Mouse (Mus musculus): ENCODE results near the gene Gm904. TPM values are rescaled to one million over a fixed set of nuclear protein-coding genes. Genes with fewer than 3 reads are reported as not detected.
"Not testable (repeated sequence)": the region's sequence is repeated elsewhere in the genome, so short reads cannot be mapped to it uniquely, and the experiment has no call there.

Gm904 gene
- polyA plus RNA-seq (2016; fragmentation: Nextera tagmentation; extraction: Ambion mirVana) = not detected in 2 replicates

GRCm38 (mm10) chr13:50642928-50643327 lies at the start of gene Gm904:
Gene Gm904, plus strand, starts transcription at chr13:50643228.
- not testable (repeated sequence) for H3K4me1 ChIP-seq

GRCm38 (mm10) chr13:50648771-50649170 lies 5.7 kb downstream of the Gm904 start:
- whole genome bisulfite sequencing = 85% methylated on average over 2 of the region's 2 CpGs
- H3K4me1 ChIP-seq; H3K4me3 ChIP-seq; H3K36me3 ChIP-seq; DNase-seq (ENCODE audit: low spot score); H3K27me3 ChIP-seq (ENCODE audit: low read depth, poor library complexity, severe bottlenecking); H3K9me3 ChIP-seq (replicated peaks); H3K27ac ChIP-seq: not testable (repeated sequence)

More at GRCm38 (mm10) chr13:50642928-50643327, at the start of gene Gm904:
- H3K4me3 ChIP-seq; H3K27me3 ChIP-seq (ENCODE audit: low read depth, poor library complexity, severe bottlenecking); H3K36me3 ChIP-seq; DNase-seq (ENCODE audit: low spot score); H3K27ac ChIP-seq; H3K9me3 ChIP-seq (replicated peaks): not testable (repeated sequence)

Small RNA genes within 50 kb of the gene (microRNA-seq; reads per million reads assigned to microRNA genes)
- gene Gm23952 = not detected
- not detected for gene Mir683-2

Other genes with a start within 250 kb of the Gm904 start
- 26.1 and 33.7 TPM in 2 replicates for gene Fbxw17, start 225.4 kb upstream of the Gm904 start, polyA plus RNA-seq (2016; fragmentation: Nextera tagmentation; extraction: Ambion mirVana)
- not detected in 2 replicates for gene Gm47429, start 199.3 kb upstream of the Gm904 start, polyA plus RNA-seq (2016; fragmentation: Nextera tagmentation; extraction: Ambion mirVana)
- gene Nutm2, start 175.9 kb upstream of the Gm904 start, polyA plus RNA-seq (2016; fragmentation: Nextera tagmentation; extraction: Ambion mirVana) = not detected in 2 replicates
- gene Gm8765, start 55.1 kb downstream of the Gm904 start, polyA plus RNA-seq (2016; fragmentation: Nextera tagmentation; extraction: Ambion mirVana) = not detected in 2 replicates

Data from limb, embryonic 10.5 days (tissue).